Mouse (Mus musculus) cortical plate, adult 2 months (tissue): ENCODE measurements around the gene 1700028J19Rik.

Experiments used
- CTCF ChIP-seq: fragments of 200-500 bp; IDR thresholded peaks from 2 replicates; pipeline ENCODE4 v1.5.1; 2011; ENCODE audit warnings: mild to moderate bottlenecking, control low read depth, low read length; ENCODE audit not compliant: insufficient read depth; ENCODE audit errors: extremely low read depth
- POLR2A ChIP-seq: fragments of 200-500 bp; IDR thresholded peaks from 2 replicates; pipeline ENCODE4 v1.6.1; 2011; ENCODE audit warnings: mild to moderate bottlenecking, low read length, control low read depth; ENCODE audit not compliant: insufficient read depth; ENCODE audit errors: extremely low read depth

DNA sequence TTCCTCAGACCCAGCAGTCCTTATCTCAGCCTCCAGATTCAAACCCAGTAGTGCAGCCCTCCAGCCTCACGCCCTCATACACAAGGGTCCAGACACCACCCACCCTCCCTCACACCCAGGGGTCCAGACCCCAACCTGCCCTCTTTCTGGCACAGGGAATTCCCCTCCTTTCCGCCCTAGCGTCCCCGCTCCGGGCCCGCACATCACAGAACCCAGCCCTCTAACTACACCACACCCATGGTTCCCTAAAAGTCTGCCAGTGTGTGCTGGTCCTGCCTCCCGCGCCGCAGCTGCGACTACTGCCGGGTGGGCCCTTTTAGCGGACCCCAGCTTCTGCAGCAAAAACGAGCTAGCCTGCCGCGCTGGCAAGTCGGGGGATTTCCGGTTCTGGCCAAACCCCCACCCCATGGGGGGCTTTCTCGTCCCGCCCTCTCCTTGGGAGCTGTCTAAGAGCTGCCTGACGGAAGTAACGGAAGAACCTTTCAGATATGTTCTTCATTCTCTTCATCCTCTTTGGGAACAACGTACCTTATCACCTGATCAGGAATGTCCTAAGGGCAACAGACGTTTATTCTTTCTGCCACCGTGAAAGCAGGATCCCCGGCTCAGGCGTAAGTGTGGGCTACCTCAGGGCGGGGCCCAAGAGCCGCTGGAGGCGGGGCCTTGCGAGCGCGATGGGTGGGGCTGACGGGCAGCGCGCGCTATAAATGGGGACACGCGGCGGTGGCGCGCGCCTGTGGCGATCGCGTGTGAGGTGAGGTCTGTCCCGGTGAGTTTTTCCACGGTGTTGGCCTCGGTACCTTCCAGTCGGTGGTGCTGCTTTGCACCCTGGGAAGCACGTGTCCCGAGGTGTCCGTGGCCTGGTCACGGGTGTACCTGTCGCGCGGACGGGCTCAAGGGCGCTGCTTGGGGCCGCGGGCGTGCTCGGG is at the start of gene 1700028J19Rik, which contains the start of gene 2410002F23Rik:
- TF ChIP-seq CTCF: no peak
- peak; percentile 95 for TF ChIP-seq POLR2A
